Mouse (Mus musculus): Measurements from ENCODE around the gene Arhgap15.

The Arhgap15 gene

GRCm38 (mm10) chr2:43931687-43932086 lies 183.1 kb downstream of the Arhgap15 start:
- no peak for DNase-seq (ENCODE audit: low read depth)

- DNase-seq (ENCODE audit: low read depth): no peak
These were observed 190.6 kb downstream of the Arhgap15 start for GRCm38 (mm10) chr2:43939196-43939595.

- no peak for DNase-seq (ENCODE audit: low read depth)
These were observed 197.1 kb downstream of the Arhgap15 start for GRCm38 (mm10) chr2:43945679-43946078.

GRCm38 (mm10) chr2:43949775-43950492 lies 201.3 kb downstream of the Arhgap15 start:
- DNase-seq (ENCODE audit: low read depth): no peak

GRCm38 (mm10) chr2:43950741-43951140 lies 202.1 kb downstream of the Arhgap15 start:
- DNase-seq (ENCODE audit: low read depth): no peak

- no peak for DNase-seq (ENCODE audit: low read depth)
These were observed 210.6 kb downstream of the Arhgap15 start for GRCm38 (mm10) chr2:43959189-43959588.

- DNase-seq (ENCODE audit: low read depth): no peak
These were observed 213.8 kb downstream of the Arhgap15 start for GRCm38 (mm10) chr2:43962466-43962865.

- DNase-seq (ENCODE audit: low read depth): no peak
These were observed 220.0 kb downstream of the Arhgap15 start for GRCm38 (mm10) chr2:43968581-43968980.

- no peak for DNase-seq (ENCODE audit: low read depth)
These were observed 229.1 kb downstream of the Arhgap15 start for GRCm38 (mm10) chr2:43977732-43978131.

GRCm38 (mm10) chr2:43978177-43979013 lies 229.8 kb downstream of the Arhgap15 start:
- no peak for DNase-seq (ENCODE audit: low read depth)

GRCm38 (mm10) chr2:43986066-43986465 lies 237.4 kb downstream of the Arhgap15 start:
- DNase-seq (ENCODE audit: low read depth): no peak

- DNase-seq (ENCODE audit: low read depth): no peak
These were observed 239.3 kb downstream of the Arhgap15 start for GRCm38 (mm10) chr2:43987919-43988318.

- DNase-seq (ENCODE audit: low read depth): no peak
These were observed 241.2 kb downstream of the Arhgap15 start for GRCm38 (mm10) chr2:43989850-43990249.

GRCm38 (mm10) chr2:43992510-43992909 lies 243.9 kb downstream of the Arhgap15 start:
- DNase-seq (ENCODE audit: low read depth): no peak

- no peak for DNase-seq (ENCODE audit: low read depth)
These were observed 253.8 kb downstream of the Arhgap15 start for GRCm38 (mm10) chr2:44002454-44002853.

GRCm38 (mm10) chr2:44010249-44010648 lies 261.6 kb downstream of the Arhgap15 start:
- no peak for DNase-seq (ENCODE audit: low read depth)

- no peak for DNase-seq (ENCODE audit: low read depth)
These were observed 264.8 kb downstream of the Arhgap15 start for GRCm38 (mm10) chr2:44013388-44013787.

GRCm38 (mm10) chr2:44016720-44017119 lies 268.1 kb downstream of the Arhgap15 start:
- DNase-seq (ENCODE audit: low read depth): no peak

GRCm38 (mm10) chr2:44017405-44018026 lies 268.9 kb downstream of the Arhgap15 start:
- no peak for DNase-seq (ENCODE audit: low read depth)

GRCm38 (mm10) chr2:44018033-44018432 lies 269.4 kb downstream of the Arhgap15 start:
- no peak for DNase-seq (ENCODE audit: low read depth)

- DNase-seq (ENCODE audit: low read depth): no peak
These were observed 276.1 kb downstream of the Arhgap15 start for GRCm38 (mm10) chr2:44024704-44025103.

GRCm38 (mm10) chr2:44029035-44029715 lies 280.6 kb downstream of the Arhgap15 start:
- DNase-seq (ENCODE audit: low read depth): no peak

All from fibroblast of lung, adult 2 months (primary cell).